Mouse (Mus musculus) MEL-GATA-1-ER (cell line): ENCODE data around the gene Sdhc.
"Not testable (repeated sequence)": the region's sequence is repeated elsewhere in the genome, so short reads cannot be mapped to it uniquely, and the experiment has no call there.

Source experiments
- DNase-seq: peaks from one replicate; pipeline ENCODE4 v3.0.0-alpha.2; 2012; ENCODE audit warnings: low read depth; ENCODE audit errors: extremely low read depth

Gene Sdhc

DNA sequence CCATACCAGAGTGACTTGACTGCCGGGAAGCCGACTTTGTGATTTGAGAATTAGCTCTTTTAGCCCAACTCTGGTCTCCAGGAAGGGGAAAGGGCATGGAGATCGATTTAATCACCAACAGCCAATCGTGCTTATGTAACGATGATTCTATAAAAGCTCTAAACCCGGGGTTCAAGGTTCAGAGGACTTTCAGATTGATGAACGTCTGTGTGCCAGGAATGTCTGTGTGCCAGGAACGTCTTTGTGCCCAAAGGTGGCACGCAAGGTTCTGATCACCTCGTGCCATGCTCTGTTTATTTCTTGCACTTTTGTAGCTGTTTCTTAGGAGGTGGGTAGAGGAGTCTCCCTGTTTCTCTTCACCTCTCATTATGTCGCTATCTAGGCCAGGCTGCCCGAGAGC, 18.5 kb upstream of the Sdhc start:
- no peak for DNase-seq

DNA sequence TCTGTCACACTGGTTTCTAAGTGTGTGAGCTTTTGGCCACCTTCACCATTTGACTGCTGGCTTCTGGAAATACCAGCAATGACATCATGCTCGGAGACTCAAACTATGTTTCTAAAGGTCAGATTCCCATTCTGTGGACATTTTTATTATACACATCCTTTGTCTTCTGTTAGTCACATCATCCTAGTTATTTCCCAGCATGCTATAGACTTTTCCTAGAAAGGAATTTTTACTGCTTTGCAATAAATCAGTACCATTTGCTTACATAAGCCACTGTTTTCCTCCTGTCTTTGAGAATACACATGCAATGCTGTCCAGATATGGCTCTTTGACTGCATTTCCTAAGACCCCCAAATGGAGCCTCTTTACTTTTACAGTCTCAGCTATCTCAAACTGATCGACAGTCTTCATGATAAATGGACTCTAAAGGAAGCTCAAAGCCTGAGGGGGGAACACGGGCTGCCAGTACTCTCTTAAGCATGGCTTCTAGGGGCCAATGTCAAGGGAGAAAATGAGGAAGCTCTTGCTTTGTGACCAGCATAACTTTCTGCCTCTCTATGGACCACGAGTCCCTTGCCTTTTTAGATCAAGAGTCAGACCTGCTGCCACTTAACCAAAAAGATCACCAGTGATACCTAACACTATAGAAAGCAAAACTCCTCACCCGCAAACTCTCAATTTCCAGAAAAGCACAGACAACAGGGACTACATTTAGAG, 15.4 kb upstream of the Sdhc start:
- no peak for DNase-seq

DNA sequence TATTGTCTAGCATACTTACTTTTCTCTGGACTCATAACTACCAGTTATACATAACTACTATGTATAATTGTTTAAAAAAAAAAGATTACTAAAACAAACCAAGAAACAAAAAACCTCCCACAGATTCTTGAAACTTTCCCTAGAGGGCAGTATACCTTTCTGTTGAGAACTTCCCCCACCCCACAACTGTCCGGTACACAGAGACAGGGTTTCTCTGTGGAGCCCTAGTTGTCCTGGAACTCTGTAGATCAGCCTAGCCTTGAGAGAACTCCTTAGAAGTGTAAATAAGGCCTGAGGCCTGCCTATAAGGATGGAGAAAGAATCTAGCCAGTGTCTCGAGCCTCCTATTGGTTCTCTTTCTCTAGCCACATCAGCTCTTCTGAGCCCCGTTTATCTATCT, 13.9 kb upstream of the Sdhc start:
- DNase-seq, result no peak

DNA sequence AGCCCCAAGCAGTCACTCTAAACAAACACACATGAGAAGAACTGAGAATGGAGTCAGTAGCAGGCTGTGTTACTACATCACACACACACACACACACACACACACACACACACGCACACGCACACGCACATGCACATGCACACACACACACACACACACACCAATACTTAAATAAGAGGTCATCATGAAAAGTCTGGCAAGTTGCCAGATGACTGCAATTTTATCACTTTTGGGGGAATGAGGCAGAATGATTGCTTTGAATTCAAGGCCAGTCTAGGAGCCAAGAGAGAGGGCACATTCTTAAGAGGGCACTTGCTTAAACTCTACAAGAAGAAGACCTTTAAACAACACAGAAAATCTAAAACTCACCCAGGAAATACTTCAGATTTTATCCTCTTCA, 12.1 kb upstream of the Sdhc start:
- DNase-seq, result no peak

DNA sequence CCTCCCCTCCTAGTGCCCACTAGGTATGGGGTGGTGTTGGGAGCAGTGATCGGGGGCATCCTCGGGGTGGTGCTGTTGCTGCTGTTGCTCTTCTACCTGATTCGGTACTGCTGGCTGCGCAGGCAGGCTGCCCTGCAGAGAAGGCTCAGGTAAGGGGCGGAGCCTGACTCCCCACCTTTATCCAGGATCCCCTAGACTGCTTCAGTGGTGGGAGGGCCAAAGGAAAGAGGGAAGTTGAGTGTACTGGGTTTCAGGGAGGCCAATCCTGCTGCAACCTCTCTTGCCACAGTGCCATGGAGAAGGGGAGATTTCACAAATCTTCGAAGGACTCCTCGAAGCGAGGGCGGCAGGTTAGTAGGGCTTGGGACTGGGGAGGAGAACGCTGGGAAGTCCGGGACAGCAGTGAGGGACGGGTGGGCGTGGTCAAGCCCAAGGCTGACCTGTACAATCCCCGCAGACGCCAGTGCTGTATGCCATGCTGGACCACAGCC, 9.1 kb upstream of the Sdhc start:
- no peak for DNase-seq

DNA sequence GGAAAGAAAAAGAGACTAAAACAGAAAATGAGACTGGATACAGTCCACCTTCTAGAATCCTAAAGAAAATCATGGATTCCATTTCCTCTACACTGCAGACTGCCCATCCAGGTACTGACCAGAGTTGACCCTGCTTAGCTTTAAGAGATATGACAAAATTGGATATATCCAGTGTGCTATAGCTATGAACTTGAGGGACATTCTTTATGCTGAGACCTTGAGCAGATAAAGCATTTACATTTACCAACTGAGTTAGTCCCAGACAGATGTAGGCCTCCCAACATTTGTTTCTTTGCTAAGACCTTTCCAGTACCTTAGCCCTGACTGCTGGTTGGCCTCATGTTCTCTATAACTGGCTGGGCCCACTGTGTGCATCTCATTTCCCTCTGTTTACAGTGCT, 7.6 kb upstream of the Sdhc start:
- no peak for DNase-seq

DNA sequence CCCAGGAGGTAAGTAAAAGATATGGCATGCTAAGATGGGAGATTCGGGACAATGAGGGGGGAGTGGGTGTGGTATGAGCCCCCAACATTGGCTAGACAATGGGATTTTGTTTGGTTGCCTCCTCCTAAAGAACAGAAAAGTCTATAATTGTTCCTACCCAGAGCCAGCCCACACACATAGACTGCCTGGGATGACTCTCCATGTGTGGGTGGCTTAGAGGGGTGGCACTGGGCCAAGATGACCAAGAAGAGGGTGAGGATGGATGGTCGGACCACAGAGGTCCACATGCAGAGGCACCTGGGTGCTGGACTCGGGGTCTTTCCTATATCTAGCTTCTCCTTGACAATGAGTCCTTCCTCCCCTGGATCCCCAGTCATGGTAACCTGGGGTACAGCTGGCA, 6.2 kb upstream of the Sdhc start:
- DNase-seq, result no peak

DNA sequence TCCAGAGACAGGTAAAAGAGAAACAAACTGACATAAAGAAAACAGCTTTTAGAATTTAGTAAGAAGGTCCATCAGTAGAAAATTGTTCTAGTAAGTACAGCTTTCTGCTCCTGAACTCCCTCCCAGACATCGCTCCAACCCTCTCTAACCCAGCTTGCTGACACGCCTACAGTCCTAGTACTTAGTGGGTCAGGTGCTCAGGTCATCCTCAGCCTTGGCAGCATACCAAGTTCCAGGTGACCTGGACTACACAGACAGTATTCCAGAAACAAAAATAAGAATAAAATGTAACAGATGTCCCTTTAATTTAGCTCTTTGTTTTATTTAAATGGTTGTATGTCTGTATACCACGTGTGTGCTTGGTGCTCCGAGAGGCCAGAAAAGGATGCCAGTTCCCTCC, 1.6 kb upstream of the Sdhc start:
- no peak for DNase-seq

DNA sequence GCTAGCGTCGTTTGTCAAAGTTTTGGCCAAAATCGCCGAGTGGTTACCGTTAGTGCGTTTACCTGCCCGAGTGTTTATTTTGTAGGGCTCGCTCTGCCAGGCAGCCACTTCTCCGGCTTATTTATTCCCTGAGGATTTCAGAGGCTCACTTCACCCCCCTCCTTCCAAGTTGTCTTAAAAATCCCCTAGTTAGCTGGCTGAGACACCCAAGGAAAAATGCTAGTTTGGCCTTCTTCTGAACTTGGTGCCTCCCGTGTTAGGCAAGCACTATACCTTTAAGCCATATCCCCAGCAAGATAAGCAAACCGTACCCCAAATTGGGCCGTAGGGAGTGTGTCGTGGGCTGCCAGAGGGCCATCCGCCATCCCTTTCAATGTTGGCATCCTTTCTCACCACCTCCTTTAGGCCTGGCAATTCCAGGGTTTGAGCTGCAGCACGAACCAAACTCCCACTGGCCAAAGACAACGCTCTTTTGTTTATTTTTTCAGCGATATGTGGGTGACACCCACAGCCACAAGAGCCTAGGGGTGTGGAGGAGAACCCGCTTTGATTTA, 512 bp upstream of the Sdhc start:
- DNase-seq, result peak; percentile 20

DNA sequence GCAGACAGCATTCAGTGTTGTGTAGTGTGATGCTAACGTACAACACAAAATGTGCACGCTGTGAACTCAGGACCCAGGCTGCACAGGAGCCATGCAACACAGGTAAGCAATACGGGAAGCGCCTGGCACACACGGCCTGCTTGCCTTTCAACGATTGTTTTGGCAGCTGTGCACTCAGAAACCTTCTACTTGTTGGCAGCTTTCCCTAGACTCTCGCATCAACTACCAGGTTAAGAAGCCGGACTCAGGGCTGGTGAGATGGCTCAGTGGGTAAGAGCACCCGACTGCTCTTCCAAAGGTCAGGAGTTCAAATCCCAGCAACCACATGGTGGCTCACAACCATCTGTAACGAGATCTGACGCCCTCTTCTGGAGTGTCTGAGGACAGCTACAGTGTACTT, 7.4 kb downstream of the Sdhc start:
- not testable (repeated sequence) for DNase-seq

DNA sequence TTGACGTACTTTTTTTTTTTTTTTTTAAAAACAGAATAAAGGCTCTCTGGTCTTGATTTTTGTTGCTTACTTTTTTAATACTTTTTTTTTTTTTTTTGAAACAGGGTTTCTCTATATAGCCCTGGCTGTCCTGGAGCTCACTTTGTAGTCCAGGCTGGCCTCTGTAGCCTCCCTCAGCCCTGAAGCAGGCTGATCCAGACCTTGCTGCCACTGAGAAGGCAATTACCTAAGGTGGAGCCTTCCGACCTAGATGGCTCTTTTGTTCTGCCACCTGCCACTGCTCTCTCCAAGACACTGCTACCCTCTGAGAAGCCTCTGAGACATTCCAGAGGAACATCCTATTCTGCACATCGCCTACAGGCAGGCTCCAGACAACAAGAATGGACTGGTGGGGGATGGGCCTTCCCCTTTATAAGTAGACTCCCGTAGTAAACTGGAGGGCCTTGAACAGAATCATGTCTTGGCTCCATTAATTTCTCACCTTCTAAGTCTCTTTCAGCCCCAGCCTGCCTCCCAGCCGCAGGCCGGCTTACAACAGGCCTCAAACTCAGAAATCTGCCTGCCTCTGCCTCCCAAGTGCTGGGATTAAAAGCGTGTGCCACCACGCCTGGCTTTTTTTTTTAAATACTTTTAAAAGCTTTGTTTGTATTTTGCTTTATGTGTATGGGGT, 12.8 kb downstream of the Sdhc start:
- not testable (repeated sequence) for DNase-seq

DNA sequence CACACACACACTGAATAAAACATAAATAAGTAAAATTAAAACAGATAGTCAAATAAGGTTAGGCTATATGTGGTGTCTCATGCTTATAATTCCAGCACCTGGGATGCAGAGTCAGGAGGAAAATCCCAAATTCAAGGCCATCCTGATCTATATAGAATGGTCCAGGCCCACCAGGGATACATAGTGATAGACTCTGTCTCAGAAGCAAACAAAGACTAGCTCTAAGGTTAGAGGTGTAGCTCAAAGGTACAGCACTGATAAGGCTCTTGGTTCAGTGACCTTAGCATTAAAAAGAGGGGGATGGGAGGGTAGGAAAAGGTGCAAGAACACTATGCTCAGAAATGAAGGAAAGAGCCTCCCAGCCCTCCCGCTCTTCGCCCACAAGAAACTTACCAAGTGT, 14.8 kb downstream of the Sdhc start:
- DNase-seq, result no peak

DNA sequence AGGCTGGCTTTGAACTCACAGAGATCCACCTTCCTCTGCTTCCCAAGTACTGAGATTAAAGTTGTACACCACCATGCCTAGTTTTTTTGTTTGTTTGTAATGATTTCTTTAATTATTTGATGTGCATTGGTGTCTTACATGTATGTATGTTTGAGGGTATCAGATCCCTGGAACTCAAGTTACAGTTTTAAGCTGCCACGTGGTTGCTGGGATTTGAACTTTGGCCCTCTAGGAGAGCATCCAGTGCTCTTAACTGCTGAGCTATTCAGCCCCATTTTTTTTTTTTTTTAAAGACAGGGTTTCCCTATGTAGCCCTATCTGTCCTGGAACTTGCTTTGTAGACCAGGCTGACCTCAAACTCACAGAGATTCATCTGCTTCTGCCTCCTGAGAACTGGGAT, 19.4 kb downstream of the Sdhc start:
- no peak for DNase-seq

DNA sequence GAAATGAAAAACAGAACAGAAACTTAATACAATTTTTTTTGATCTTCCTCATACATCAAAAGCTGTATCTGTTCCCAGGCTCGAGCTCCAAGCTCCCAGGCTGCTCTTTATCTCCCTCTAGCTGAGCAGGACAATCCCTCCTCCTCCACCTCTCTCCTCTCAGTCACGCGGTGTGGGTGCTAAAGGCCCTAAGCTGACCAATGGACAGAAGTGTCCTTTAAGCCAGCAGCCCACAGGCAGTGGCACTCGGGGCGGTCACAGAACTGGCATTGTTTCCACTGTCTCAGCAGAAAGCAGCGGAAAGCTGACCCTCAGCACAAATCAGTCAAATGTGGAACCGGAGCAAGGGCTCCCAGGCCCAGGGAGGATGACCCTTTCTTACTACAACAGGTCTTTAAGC, 21.2 kb downstream of the Sdhc start:
- no peak for DNase-seq

DNA sequence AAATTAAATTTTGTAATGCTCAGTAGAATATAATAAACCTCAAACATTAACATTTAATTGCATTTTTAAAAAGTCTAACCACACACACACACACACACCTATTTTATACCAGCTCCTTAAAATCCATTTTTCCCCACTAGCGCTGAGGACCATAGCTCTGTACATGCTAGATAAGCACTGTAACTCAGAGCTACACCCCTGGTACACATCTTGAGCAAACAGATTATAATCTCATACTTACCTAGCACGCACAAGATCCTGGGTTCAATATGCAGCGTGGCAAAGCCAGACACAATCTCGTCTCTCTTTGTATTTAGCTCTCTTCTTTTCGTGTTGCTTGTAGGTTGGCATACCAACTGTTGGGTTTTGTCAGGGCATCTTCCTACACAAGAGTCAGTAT, 26.0 kb downstream of the Sdhc start:
- no peak for DNase-seq

DNA sequence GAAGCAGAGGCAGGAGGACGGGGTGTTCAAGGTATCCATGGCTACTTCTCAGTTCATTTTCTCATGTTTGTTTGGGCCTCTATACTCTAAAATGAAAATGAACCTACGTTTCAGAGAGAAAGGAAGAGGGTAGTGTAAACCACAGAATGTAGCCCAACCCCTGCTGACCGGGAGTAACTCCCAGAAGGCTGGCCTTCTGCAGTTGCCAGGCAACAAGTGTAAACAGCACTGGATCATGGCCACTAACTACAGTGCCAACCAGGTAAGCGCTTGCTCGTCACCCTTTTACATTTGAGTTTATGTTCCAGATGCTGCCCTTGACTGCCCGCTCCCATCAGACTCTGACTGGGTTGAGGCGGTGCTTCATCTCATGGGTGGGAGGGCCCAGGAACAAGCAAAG, 27.5 kb downstream of the Sdhc start:
- no peak for DNase-seq

DNA sequence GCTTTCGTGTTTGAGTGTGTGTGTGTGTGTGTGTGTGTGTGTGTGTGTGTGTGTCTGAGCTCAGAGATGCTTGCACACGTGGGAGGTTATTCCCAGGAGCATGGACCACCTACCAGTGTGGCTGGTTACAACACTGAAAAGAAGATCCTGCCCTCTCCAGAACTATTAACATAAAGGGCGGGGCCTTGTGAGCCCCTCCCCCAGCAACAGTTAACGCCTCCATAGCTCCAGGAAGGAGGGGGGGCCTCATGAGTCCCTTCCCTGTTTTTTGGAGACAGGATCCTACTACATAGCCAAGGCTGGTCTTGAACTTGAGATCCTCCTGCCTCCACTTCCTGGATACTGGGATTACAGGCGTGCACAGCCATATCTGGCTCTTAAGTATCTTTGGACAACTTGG, 28.6 kb downstream of the Sdhc start:
- no peak for DNase-seq

DNA sequence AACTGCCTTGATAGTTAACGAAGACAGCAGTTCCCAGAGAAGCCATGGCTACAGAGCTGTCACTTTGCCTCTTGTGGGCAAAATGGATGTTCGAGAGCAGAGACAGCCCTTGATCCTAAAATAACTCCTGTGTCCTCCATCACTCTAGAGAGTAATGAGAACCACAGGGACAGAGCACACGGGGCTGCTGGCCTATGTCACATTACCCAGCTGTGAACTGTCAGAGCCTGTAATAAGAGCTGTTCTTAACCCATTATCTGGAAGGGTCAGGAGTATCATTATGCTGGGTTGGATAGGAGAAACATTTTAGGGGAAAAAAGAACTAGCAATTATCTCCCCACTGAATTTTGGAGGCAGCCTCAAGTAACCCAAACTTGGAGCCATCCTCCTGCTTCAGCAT, 29.5 kb downstream of the Sdhc start:
- DNase-seq, result no peak

DNA sequence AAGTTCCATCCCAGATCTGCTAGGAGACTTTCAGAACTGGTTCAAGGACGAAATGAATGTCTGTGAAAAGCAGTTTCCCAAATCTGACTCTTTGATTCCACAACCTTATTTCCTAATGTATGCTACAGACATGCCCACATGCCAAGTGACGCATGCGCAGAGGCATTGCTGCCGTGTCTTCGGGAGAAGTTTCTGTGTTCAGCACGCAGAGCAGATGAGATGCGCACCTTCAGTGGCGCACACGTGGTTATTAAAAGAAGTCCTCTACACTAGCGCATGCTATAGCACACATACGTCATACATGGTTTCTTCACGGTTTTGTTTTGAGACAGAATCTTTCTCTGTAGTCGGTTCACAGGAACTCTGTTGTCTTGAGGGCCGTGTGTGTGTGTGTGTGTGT, 31.0 kb downstream of the Sdhc start:
- no peak for DNase-seq

DNA sequence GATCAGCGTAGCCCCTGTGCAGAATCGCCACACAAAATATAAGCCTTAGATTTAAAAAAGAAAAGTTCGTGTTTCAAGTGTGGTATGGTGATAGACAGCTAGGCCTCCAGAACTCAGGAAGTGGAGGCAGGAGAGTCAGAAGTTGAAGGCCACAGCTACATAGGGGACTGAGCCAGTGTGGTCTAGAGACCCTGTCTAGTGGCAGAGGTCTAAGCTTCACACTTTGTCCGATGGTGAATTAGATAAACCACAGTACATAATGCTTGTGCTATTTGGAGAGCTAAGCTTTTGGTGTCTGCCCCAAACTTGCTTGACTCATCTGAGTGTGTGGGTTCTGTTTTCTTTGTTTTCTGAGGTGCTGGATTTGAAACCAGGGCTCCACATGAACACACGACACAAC, 31.4 kb downstream of the Sdhc start:
- no peak for DNase-seq

DNA sequence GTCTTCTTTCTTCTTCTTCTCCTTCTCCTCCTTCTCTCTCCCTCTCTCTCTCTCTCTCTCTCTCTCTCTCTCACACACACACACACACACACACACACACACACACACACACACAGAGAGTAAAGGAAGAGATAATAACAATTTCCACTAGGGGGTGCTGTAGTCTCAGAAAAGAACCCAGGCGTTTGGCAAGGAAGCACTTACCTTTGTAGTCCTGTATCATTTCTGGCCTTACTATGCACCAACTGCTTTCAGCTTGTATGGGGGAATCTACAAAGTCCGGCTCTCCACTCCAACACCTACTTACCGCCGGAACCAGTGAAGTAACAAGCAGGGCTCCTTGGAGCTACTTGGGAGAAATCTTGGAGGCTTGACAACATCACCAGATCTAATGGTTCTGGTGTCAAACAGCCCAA, 32.1 kb downstream of the Sdhc start:
- peak; percentile 73 for DNase-seq

DNA sequence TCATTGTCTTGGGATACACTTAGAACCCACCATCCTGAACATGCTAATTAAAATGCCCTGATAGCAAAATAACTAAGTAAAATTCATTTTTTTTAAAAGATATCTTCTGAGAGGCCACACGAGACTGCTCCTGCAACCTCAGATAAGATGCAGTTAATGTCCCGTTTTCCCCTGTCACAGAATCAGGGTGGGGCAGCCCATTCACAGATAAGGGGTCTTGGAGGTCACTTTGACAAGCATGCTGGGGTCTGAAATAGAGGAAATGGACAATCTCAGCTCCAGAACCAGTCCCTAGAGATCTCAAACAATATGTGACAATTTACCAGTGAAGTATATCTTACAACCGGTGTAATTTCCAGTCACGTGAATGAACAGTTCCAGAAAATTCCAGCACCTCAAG, 34.1 kb downstream of the Sdhc start:
- DNase-seq, result no peak

DNA sequence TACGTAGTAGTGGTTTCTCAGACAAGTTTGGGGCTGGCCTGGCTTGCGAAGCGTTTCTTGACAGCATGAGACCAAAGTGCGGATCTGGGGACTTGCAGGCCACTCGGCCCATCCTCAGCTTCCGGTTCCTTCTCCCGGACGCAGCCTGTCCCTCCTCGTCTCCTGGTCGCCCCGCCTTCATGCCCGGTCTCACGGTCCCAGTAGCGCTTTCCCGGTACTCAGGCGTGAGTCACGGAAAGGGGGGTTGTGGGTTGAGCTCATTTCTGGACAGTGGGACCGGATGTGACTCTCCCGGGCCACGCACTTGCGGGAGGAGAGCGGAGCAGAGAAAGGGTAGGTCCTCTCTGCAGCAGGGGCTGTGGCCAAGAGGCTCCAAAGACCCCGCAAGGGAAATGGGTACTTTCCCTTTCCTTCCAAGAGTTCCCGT, 36.5 kb downstream of the Sdhc start, which contains the start of gene Cfap126:
Gene Cfap126 (plus strand): TSS at position 46 of the 427 bp plus-strand sequence.
- DNase-seq, result peak; percentile 77
